Mouse (Mus musculus) heart, embryonic 16.5 days (tissue): ENCODE data around the gene Ccl12. TPM values are rescaled to one million over a fixed set of nuclear protein-coding genes. Genes with fewer than 3 reads are reported as not detected.

Experiments
- ATAC-seq: fragments of 200-750 bp; cut with Nextera tagmentation; replicated peaks from 2 replicates; pipeline ENCODE4 v1.8.0; 2017; ENCODE audit warnings: moderate number of reproducible peaks; ENCODE audit not compliant: insufficient read depth, low FRiP score; ENCODE audit errors: extremely low read depth
- H3K27ac ChIP-seq: fragments of 300-500 bp; sonication (generic); 2 replicates; pipeline ENCODE4 v1.5.1; 2014; ENCODE audit warnings: mild to moderate bottlenecking, low read length, control low read depth, moderate library complexity
- H3K27me3 ChIP-seq: fragments of 300-500 bp; sonication (generic); 2 replicates; pipeline ENCODE4 v1.6.1; 2014; ENCODE audit warnings: low read length, mixed read lengths; ENCODE audit not compliant: control insufficient read depth, insufficient read depth
- H3K36me3 ChIP-seq: fragments of 300-500 bp; sonication (generic); 2 replicates; pipeline ENCODE4 v1.6.1; 2014; ENCODE audit not compliant: control insufficient read depth, insufficient read depth
- H3K4me1 ChIP-seq: fragments of 300-500 bp; sonication (generic); 2 replicates; pipeline ENCODE4 v1.6.1; 2014; ENCODE audit warnings: low read length, mixed read lengths; ENCODE audit not compliant: control insufficient read depth, insufficient read depth
- H3K4me2 ChIP-seq: fragments of 300-500 bp; sonication (generic); 2 replicates; pipeline ENCODE4 v1.6.1; 2014; ENCODE audit warnings: low read depth, mild to moderate bottlenecking, control low read depth, low read length
- H3K4me3 ChIP-seq: fragments of 300-500 bp; sonication (generic); 2 replicates; pipeline ENCODE4 v1.5.1; 2014; ENCODE audit warnings: mild to moderate bottlenecking, control low read depth, low read length
- H3K9ac ChIP-seq: fragments of 300-500 bp; sonication (generic); 2 replicates; pipeline ENCODE4 v1.6.1; 2014; ENCODE audit warnings: low read length, control low read depth
- H3K9me3 ChIP-seq: fragments of 300-500 bp; sonication (generic); replicated peaks from 2 replicates; pipeline ENCODE4 v1.6.1; 2016; ENCODE audit warnings: low read length; ENCODE audit not compliant: control insufficient read depth
- WGBS: fragments of 180-500 bp; shearing (Covaris S2); extraction: QIAGEN DNeasy Blood & Tissue Kit; methylation state at CpG from one replicate; pipeline ENCODE4 v1.1.7; 2014; 5-methylcytosine and 5-hydroxymethylcytosine counted together
- polyA plus RNA-seq: library from polyadenylated mRNA; unstranded; fragments of >200 nt; fragmentation: Nextera tagmentation; extraction: Ambion mirVana; gene quantifications from 2 replicates; pipeline ENCODE4 v1.2.1, GENCODE M21; 2015

Ccl12 gene
- 1.7 TPM in 2 replicates for polyA plus RNA-seq

GRCm38 (mm10) chr11:82101529-82101928, at the start of gene Ccl12:
Ccl12 (plus strand) TSS chr11:82101845.
- ATAC-seq: no peak
- H3K4me3 ChIP-seq: no peak within 1 kb of the TSS
- no peaks in the 10 kb centered on the region for H3K4me1 ChIP-seq
- no peaks in the 10 kb centered on the region for H3K9me3 ChIP-seq
- no peaks in the 10 kb centered on the region for H3K27me3 ChIP-seq
- H3K9ac ChIP-seq: no peak within 1 kb of the TSS
- H3K27ac ChIP-seq: no peak within 1 kb of the TSS
- H3K4me2 ChIP-seq: no peak within 1 kb of the TSS
- WGBS: 46% methylated on average over 2 of the region's 2 CpGs
- H3K36me3 ChIP-seq: no peaks in the 10 kb centered on the region

- Histone ChIP-seq H3K9me3 (no peaks in the 10 kb centered on the region), H3K27ac (no peak overlapping the region), H3K9ac (no peak overlapping the region), H3K4me3 (no peak overlapping the region), H3K36me3 (no peaks in the 10 kb centered on the region), H3K4me1 (no peaks in the 10 kb centered on the region), H3K27me3 (no peaks in the 10 kb centered on the region), H3K4me2 (no peak overlapping the region)
- 75% methylated on average over 7 of the region's 7 CpGs for WGBS
- ATAC-seq: no peak
Observed at GRCm38 (mm10) chr11:82053849-82054248, 47.8 kb upstream of the Ccl12 start.

- no peaks in the 10 kb centered on the region for H3K9me3 ChIP-seq
- H3K36me3 ChIP-seq: no peaks in the 10 kb centered on the region
- no peak within 1 kb of the TSS for H3K27ac ChIP-seq
- H3K4me3 ChIP-seq: no peak within 1 kb of the TSS
- no peak within 1 kb of the TSS for H3K9ac ChIP-seq
- 73% methylated on average over 6 of the region's 6 CpGs for WGBS
- H3K4me2 ChIP-seq: no peak within 1 kb of the TSS
- H3K27me3 ChIP-seq: no peaks in the 10 kb centered on the region
- H3K4me1 ChIP-seq: no peaks in the 10 kb centered on the region
- ATAC-seq: no peak
Observed at GRCm38 (mm10) chr11:82057646-82058045, 44.0 kb upstream of the Ccl12 start, which contains the start of gene Ccl11. Ccl11 (plus strand) TSS chr11:82057823.

- Histone ChIP-seq H3K9me3 (no peaks in the 10 kb centered on the region), H3K36me3 (no peaks in the 10 kb centered on the region), H3K27ac (no peak overlapping the region), H3K4me2 (no peak overlapping the region), H3K4me1 (no peaks in the 10 kb centered on the region), H3K27me3 (no peaks in the 10 kb centered on the region), H3K4me3 (no peak overlapping the region), H3K9ac (no peak overlapping the region)
- no peak for ATAC-seq
- 63% methylated on average over 3 of the region's 3 CpGs for WGBS
Observed at GRCm38 (mm10) chr11:82062226-82062625, 39.4 kb upstream of the Ccl12 start.

- WGBS: 72% methylated on average over 2 of the region's 2 CpGs
- no peak for ATAC-seq
Observed at GRCm38 (mm10) chr11:82063454-82063853, 38.2 kb upstream of the Ccl12 start.

GRCm38 (mm10) chr11:82066953-82067571, 34.6 kb upstream of the Ccl12 start:
- no peaks in the 10 kb centered on the region for H3K36me3 ChIP-seq
- H3K27ac ChIP-seq: no peak overlapping the region
- H3K27me3 ChIP-seq: no peaks in the 10 kb centered on the region
- no peak overlapping the region for H3K4me2 ChIP-seq
- H3K9me3 ChIP-seq: no peaks in the 10 kb centered on the region
- no peak overlapping the region for H3K4me3 ChIP-seq
- no peak for ATAC-seq
- H3K9ac ChIP-seq: no peak overlapping the region
- H3K4me1 ChIP-seq: no peaks in the 10 kb centered on the region
- 68% methylated on average over 7 of the region's 7 CpGs for WGBS

More at GRCm38 (mm10) chr11:82063454-82063853, 38.2 kb upstream of the Ccl12 start:
- Histone ChIP-seq H3K4me3 (no peak overlapping the region), H3K27ac (no peak overlapping the region), H3K4me2 (no peak overlapping the region), H3K4me1 (no peaks in the 10 kb centered on the region), H3K9me3 (no peaks in the 10 kb centered on the region), H3K27me3 (no peaks in the 10 kb centered on the region), H3K36me3 (no peaks in the 10 kb centered on the region), H3K9ac (no peak overlapping the region)

GRCm38 (mm10) chr11:82071076-82071475, 30.6 kb upstream of the Ccl12 start:
- no peak for ATAC-seq
- no peaks in the 10 kb centered on the region for H3K36me3 ChIP-seq
- no peak overlapping the region for H3K27ac ChIP-seq
- no peaks in the 10 kb centered on the region for H3K27me3 ChIP-seq
- H3K9ac ChIP-seq: no peak overlapping the region
- no peaks in the 10 kb centered on the region for H3K4me1 ChIP-seq
- no peak overlapping the region for H3K4me3 ChIP-seq
- 65% methylated on average over 3 of the region's 3 CpGs for WGBS
- no peak overlapping the region for H3K4me2 ChIP-seq
- H3K9me3 ChIP-seq: no peaks in the 10 kb centered on the region

- WGBS: 68% methylated on average over 1 of the region's 1 CpGs
- H3K4me3 ChIP-seq: no peak overlapping the region
- ATAC-seq: no peak
Observed at GRCm38 (mm10) chr11:82072374-82072773, 29.3 kb upstream of the Ccl12 start.

GRCm38 (mm10) chr11:82072984-82073383, 28.7 kb upstream of the Ccl12 start:
- Histone ChIP-seq H3K4me3 (no peak overlapping the region), H3K27me3 (no peaks in the 10 kb centered on the region), H3K27ac (no peak overlapping the region), H3K9me3 (no peaks in the 10 kb centered on the region), H3K4me2 (no peak overlapping the region), H3K4me1 (no peaks in the 10 kb centered on the region), H3K9ac (no peak overlapping the region), H3K36me3 (no peaks in the 10 kb centered on the region)
- 61% methylated on average over 3 of the region's 3 CpGs for WGBS
- no peak for ATAC-seq

More at GRCm38 (mm10) chr11:82072374-82072773, 29.3 kb upstream of the Ccl12 start:
- Histone ChIP-seq H3K27me3 (no peaks in the 10 kb centered on the region), H3K27ac (no peak overlapping the region), H3K4me1 (no peaks in the 10 kb centered on the region), H3K9ac (no peak overlapping the region), H3K9me3 (no peaks in the 10 kb centered on the region), H3K36me3 (no peaks in the 10 kb centered on the region), H3K4me2 (no peak overlapping the region)
